Mouse (Mus musculus): ENCODE data around the gene Fdxr. TPM values are rescaled to one million over a fixed set of nuclear protein-coding genes. Genes with fewer than 3 reads are reported as not detected.

Gene Fdxr
- total and polyA plus RNA-seq, 2 experiments, result 13.7 to 28.3 TPM

DNA sequence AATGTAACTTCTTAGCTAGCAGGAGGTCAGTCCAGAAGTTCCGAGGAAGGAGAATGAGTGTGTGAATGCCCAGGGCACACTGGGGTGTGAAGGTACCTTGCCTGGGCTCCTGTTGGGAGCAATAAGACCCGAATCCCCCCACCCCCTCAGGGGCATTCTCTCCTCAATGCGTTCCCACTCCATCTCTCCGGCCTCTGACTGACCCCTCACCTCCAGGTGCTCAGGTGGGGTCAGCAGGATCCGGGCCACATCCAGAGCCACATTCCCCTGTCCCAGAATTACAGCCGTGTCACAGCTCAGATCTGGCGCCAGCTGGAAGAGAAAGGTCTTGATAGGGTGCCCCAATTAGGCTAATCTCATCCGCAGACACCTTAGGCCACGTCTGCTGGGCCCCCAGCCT, 5.8 kb downstream of the Fdxr start:
- WGBS, result 86% methylated on average over 9 of the region's 9 CpGs
- H3K27me3 ChIP-seq (ENCODE audit: control insufficient read depth, insufficient read depth, low read length), result peaks cover 9% of the 10 kb centered on the region
- TF ChIP-seq CTCF (IDR thresholded peaks at IDR 0.05; ENCODE audit: low read depth, low read length) (no peak), POLR2A (IDR thresholded peaks at IDR 0.05; ENCODE audit: extremely low read depth, insufficient read depth, low read length) (no peak)

GRCm38 (mm10) chr11:115270148-115270861, 6.5 kb downstream of the Fdxr start:
- no peaks in the 10 kb centered on the region for H3K79me2 ChIP-seq (ENCODE audit: control insufficient read depth, insufficient read depth, low read length)
- H3K27me3 ChIP-seq (ENCODE audit: control insufficient read depth, insufficient read depth, low read length), result peaks cover 12% of the 10 kb centered on the region
- H3K36me3 ChIP-seq (ENCODE audit: control insufficient read depth, insufficient read depth, low read length), result no peaks in the 10 kb centered on the region
- no peak overlapping the region for H3K4me3 ChIP-seq (ENCODE audit: insufficient read depth, low read depth, low read length)
- 42% methylated on average over 19 of the region's 19 CpGs for WGBS
- TF ChIP-seq CTCF (IDR thresholded peaks at IDR 0.05; ENCODE audit: low read depth, low read length) (peak; percentile 84), POLR2A (IDR thresholded peaks at IDR 0.05; ENCODE audit: extremely low read depth, insufficient read depth, low read length) (no peak)
- no peak overlapping the region for H3K9ac ChIP-seq (ENCODE audit: low read depth, low read length)
- H3K27ac ChIP-seq (replicated peaks; ENCODE audit: insufficient read depth, low read depth, low read length), result no peak overlapping the region
- no peak for DNase-seq (ENCODE audit: extremely low read depth, low read depth, low spot score)
- no peaks in the 10 kb centered on the region; the same call in 1 of the 2 replicates for H3K4me1 ChIP-seq (ENCODE audit: control insufficient read depth, insufficient read depth, low read length)

More for the DNA sequence above, 5.8 kb downstream of the Fdxr start:
- no peaks in the 10 kb centered on the region; the same call in 1 of the 2 replicates for H3K4me1 ChIP-seq (ENCODE audit: control insufficient read depth, insufficient read depth, low read length)
- no peak for DNase-seq (ENCODE audit: extremely low read depth, low read depth, low spot score)
- H3K36me3 ChIP-seq (ENCODE audit: control insufficient read depth, insufficient read depth, low read length), result no peaks in the 10 kb centered on the region
- H3K4me3 ChIP-seq (ENCODE audit: insufficient read depth, low read depth, low read length), result no peak overlapping the region
- H3K9ac ChIP-seq (ENCODE audit: low read depth, low read length), result no peak overlapping the region
- no peak overlapping the region for H3K27ac ChIP-seq (replicated peaks; ENCODE audit: insufficient read depth, low read depth, low read length)
- no peaks in the 10 kb centered on the region for H3K79me2 ChIP-seq (ENCODE audit: control insufficient read depth, insufficient read depth, low read length)

DNA sequence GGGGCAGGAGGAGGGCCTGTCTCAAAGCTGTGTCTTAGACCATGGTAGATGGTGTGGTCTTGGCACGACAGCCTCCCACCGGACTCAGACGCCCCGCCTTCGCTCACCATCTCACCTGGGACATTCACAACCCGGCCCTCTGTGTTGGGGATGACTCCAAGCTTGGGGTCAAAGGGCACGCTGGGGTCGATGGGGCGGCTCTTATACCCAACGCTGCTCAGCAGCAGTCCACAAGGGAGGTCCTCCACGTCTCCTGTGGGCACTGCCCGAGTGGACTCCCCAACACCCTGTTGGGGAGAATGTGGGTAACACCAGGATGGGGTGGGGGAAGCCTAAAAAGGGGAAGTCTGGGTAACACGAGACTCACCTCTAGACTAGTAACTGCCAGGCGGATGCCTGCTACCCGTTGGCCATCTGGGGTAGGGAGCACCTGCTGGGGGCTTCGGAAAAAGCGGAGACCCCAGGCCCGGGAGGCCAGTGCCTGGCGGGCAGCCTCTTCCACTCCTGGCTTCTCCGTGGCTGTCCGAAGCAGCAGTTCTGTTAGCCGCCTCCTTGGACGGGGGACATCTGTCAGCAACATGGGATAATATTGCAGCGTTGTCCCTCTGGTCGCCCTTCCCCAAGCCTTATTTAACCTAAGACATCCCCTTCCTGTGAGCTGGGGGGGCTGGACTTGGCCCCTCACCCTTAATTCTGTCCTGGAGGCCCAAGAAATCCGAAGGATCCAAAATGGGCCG, 7.4 kb downstream of the Fdxr start:
- DNase-seq (ENCODE audit: extremely low read depth, low read depth, low spot score), result no peak
- Histone ChIP-seq H3K4me3 (ENCODE audit: insufficient read depth, low read depth, low read length) (no peak overlapping the region), H3K9ac (ENCODE audit: low read depth, low read length) (no peak overlapping the region), H3K79me2 (ENCODE audit: control insufficient read depth, insufficient read depth, low read length) (no peaks in the 10 kb centered on the region), H3K27ac (replicated peaks; ENCODE audit: insufficient read depth, low read depth, low read length) (no peak overlapping the region), H3K36me3 (ENCODE audit: control insufficient read depth, insufficient read depth, low read length) (no peaks in the 10 kb centered on the region), H3K27me3 (ENCODE audit: control insufficient read depth, insufficient read depth, low read length) (peaks cover 12% of the 10 kb centered on the region), H3K4me1 (ENCODE audit: control insufficient read depth, insufficient read depth, low read length) (no peaks in the 10 kb centered on the region; the same call in 1 of the 2 replicates)
- WGBS, result 91% methylated on average over 27 of the region's 27 CpGs
- TF ChIP-seq CTCF (IDR thresholded peaks at IDR 0.05; ENCODE audit: low read depth, low read length) (no peak), POLR2A (IDR thresholded peaks at IDR 0.05; ENCODE audit: extremely low read depth, insufficient read depth, low read length) (no peak)

DNA sequence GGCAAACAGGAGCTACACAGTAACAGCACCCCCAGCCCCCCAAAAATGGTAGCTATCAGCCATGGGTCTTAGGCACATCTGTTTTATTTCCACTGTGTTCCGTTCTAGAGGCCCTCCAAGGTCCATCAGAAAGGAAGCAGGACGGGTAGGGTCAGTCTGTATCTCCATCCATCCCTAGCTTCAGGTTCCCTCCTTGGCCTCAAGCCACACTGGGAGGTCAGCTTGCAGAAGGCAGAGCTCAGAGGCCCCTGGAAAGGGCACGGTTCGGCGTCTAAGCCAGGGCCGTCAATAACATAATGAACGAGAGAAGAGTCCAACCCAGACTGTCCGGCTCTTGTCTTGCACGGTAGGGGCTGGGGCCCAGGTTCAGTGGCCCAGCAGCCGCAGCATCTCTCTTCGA, 8.9 kb downstream of the Fdxr start:
- no peak for DNase-seq (ENCODE audit: extremely low read depth, low read depth, low spot score)
- WGBS, result 89% methylated on average over 11 of the region's 11 CpGs
- Histone ChIP-seq H3K27ac (replicated peaks; ENCODE audit: insufficient read depth, low read depth, low read length) (no peak overlapping the region), H3K27me3 (ENCODE audit: control insufficient read depth, insufficient read depth, low read length) (peaks cover 12% of the 10 kb centered on the region), H3K9ac (ENCODE audit: low read depth, low read length) (no peak overlapping the region), H3K36me3 (ENCODE audit: control insufficient read depth, insufficient read depth, low read length) (no peaks in the 10 kb centered on the region), H3K79me2 (ENCODE audit: control insufficient read depth, insufficient read depth, low read length) (no peaks in the 10 kb centered on the region), H3K4me1 (ENCODE audit: control insufficient read depth, insufficient read depth, low read length) (no peaks in the 10 kb centered on the region; the same call in 1 of the 2 replicates), H3K4me3 (ENCODE audit: insufficient read depth, low read depth, low read length) (no peak overlapping the region)
- TF ChIP-seq CTCF (IDR thresholded peaks at IDR 0.05; ENCODE audit: low read depth, low read length) (no peak), POLR2A (IDR thresholded peaks at IDR 0.05; ENCODE audit: extremely low read depth, insufficient read depth, low read length) (no peak)

DNA sequence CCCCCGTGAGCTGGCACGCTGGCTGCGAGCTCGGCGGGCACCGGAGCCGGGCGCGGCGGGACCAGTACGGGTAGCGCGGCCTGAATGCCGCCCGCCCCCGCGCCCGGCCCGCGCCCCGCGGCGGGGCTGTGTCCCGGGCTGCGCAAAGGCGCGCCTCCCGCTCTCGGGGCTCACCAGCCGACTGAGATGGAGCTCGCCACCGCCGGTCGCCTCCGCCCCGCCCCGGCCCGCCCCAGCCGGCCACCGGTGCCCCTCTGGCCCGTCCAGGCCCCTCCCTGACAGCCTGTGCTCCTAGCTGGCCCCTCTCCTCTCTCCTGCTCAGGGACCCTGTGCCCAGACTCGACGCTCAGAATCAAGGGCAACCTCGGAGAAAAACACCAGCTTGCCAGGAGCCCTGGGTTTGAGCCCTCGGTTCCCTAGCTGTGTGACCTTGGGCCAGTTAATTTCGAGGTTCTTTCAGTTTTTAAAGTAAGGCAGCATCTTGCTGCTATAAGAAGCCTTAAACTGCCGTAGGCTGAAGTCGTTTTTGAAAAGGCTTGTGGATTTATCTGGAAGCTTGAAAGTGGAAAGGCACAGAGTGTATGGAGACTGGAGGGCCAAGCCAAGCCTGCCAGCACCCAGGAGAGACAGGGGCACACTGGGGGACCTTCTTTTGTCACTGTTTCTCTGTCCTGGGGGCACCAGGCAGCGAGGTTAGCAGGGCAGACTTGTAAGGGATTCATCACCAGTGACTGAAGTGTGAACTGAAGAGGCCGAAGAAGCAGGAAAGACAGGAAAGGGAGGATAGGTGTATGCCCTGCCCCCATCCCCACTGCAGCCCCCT, 9.6 kb downstream of the Fdxr start, which contains the start of gene Grin2c:
TSS of gene Grin2c (minus strand) at position 183 of the 823 bp plus-strand sequence.
- Histone ChIP-seq H3K4me3 (ENCODE audit: insufficient read depth, low read depth, low read length) (no peak within 1 kb of the TSS), H3K27me3 (ENCODE audit: control insufficient read depth, insufficient read depth, low read length) (peaks cover 12% of the 10 kb centered on the region), H3K36me3 (ENCODE audit: control insufficient read depth, insufficient read depth, low read length) (no peaks in the 10 kb centered on the region), H3K27ac (replicated peaks; ENCODE audit: insufficient read depth, low read depth, low read length) (no peak within 1 kb of the TSS), H3K9ac (ENCODE audit: low read depth, low read length) (no peak within 1 kb of the TSS), H3K4me1 (ENCODE audit: control insufficient read depth, insufficient read depth, low read length) (no peaks in the 10 kb centered on the region; the same call in 1 of the 2 replicates), H3K79me2 (ENCODE audit: control insufficient read depth, insufficient read depth, low read length) (no peaks in the 10 kb centered on the region)
- 15% methylated on average over 45 of the region's 50 CpGs for WGBS
- no peak for DNase-seq (ENCODE audit: extremely low read depth, low read depth, low spot score)
- TF ChIP-seq CTCF (IDR thresholded peaks at IDR 0.05; ENCODE audit: low read depth, low read length), result no peak
- no peak for TF ChIP-seq POLR2A (IDR thresholded peaks at IDR 0.05; ENCODE audit: extremely low read depth, insufficient read depth, low read length)

All from liver, adult 2 months (tissue).